Mouse (Mus musculus): ENCODE data around the gene Atp9a. TPM values are rescaled to one million over a fixed set of nuclear protein-coding genes. Genes with fewer than 3 reads are reported as not detected.
A peak's percentile ranks its signal among the peaks of the same experiment; 100 is the strongest.

Gene Atp9a
- total RNA-seq, 4 experiments from 2014 or later, result 82.4 to 126 (median 105) TPM

- DNase-seq, result no peak
These were observed 60.7 kb downstream of the Atp9a start for GRCm38 (mm10) chr2:168681531-168681930.

GRCm38 (mm10) chr2:168679381-168680199 is 62.6 kb downstream of the Atp9a start:
- no peak for DNase-seq

GRCm38 (mm10) chr2:168678662-168679294 is 63.4 kb downstream of the Atp9a start:
- DNase-seq, result no peak

GRCm38 (mm10) chr2:168677650-168678049 is 64.6 kb downstream of the Atp9a start:
- DNase-seq, result no peak

- DNase-seq, result no peak
These were observed 70.5 kb downstream of the Atp9a start for GRCm38 (mm10) chr2:168671724-168672123.

- no peak for DNase-seq
These were observed 72.0 kb downstream of the Atp9a start for GRCm38 (mm10) chr2:168670241-168670640.

- no peak for DNase-seq
These were observed 72.4 kb downstream of the Atp9a start for GRCm38 (mm10) chr2:168669762-168670161.

- no peak for DNase-seq
These were observed 74.5 kb downstream of the Atp9a start for GRCm38 (mm10) chr2:168667745-168668144.

GRCm38 (mm10) chr2:168665680-168666079 is 76.5 kb downstream of the Atp9a start:
- no peak for DNase-seq

- DNase-seq, result no peak
These were observed 78.5 kb downstream of the Atp9a start for GRCm38 (mm10) chr2:168663716-168664115.

- no peak for DNase-seq
These were observed 79.0 kb downstream of the Atp9a start for GRCm38 (mm10) chr2:168663216-168663615.

GRCm38 (mm10) chr2:168661802-168662201 is 80.4 kb downstream of the Atp9a start:
- DNase-seq, result no peak

- DNase-seq, result no peak
These were observed 81.9 kb downstream of the Atp9a start for GRCm38 (mm10) chr2:168660344-168660743.

- peak; percentile 52 for DNase-seq
These were observed 83.7 kb downstream of the Atp9a start for GRCm38 (mm10) chr2:168658551-168658950.

- no peak for DNase-seq
These were observed 85.5 kb downstream of the Atp9a start for GRCm38 (mm10) chr2:168656569-168657308.

GRCm38 (mm10) chr2:168654983-168655669 is 87.1 kb downstream of the Atp9a start:
- DNase-seq, result no peak

GRCm38 (mm10) chr2:168654482-168654881 is 87.7 kb downstream of the Atp9a start:
- DNase-seq, result no peak

- no peak for DNase-seq
These were observed 90.5 kb downstream of the Atp9a start for GRCm38 (mm10) chr2:168651757-168652156.

- no peak for DNase-seq
These were observed 94.0 kb downstream of the Atp9a start for GRCm38 (mm10) chr2:168648171-168648570.

- DNase-seq, result no peak
These were observed 97.4 kb downstream of the Atp9a start for GRCm38 (mm10) chr2:168644855-168645254.

GRCm38 (mm10) chr2:168643524-168644177 is 98.6 kb downstream of the Atp9a start:
- DNase-seq, result no peak

- no peak for DNase-seq
These were observed 100.0 kb downstream of the Atp9a start for GRCm38 (mm10) chr2:168642187-168642586.
